Mouse (Mus musculus) adrenal gland, adult 8-10 months (tissue): Measurements from ENCODE around the gene Ggt6. TPM values are rescaled to one million over a fixed set of nuclear protein-coding genes. Genes with fewer than 3 reads are reported as not detected.

Experiments
- DNase-seq: peaks from one replicate; pipeline ENCODE4 v3.0.0; 2022
- total RNA-seq, 4 experiments: library from RNA; stranded (reverse); gene quantifications; 2 replicates each; pipeline ENCODE4 v1.2.4; 2022

Gene Ggt6
- total RNA-seq, result 1 to 10 TPM; 1.4 to 4.8 (median 3.4) TPM

DNA sequence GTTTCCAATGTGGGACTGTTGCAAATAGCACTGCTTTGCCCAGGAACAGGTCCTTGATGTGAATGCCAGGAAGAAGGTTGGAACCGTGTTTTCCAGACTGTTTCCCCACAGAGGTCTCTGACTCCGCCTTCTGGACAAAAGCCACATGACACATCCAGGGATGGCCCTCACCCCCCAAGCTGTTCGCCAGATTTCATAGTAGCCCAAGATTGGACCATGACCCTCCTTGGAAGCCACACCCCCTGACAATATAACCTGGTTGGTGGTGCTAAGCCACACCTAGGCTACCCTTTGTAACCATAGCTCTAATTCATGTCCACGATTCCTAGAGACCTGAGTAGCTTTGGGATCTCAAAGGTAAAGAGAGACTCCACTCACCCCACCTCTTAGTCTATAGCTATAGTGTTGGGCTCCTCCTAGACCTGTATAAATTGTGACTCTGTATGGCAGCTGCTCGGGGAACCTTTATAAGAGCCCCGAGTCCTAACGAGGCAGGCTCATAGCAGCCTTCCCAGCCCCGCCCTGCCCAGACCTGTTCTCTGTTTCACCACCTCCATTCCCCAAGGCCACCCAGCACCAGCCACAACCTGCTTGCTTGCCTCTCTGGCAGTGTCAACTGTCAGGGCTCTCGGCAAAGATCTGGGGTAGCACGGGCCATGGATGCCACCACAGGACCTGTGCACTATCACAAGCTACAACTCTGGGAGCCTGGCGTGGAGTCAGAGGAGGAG is at the start of gene Ggt6:
Ggt6 (plus strand) TSS at position 564 of the 731 bp plus-strand sequence.
- DNase-seq, result peak; percentile 73

DNA sequence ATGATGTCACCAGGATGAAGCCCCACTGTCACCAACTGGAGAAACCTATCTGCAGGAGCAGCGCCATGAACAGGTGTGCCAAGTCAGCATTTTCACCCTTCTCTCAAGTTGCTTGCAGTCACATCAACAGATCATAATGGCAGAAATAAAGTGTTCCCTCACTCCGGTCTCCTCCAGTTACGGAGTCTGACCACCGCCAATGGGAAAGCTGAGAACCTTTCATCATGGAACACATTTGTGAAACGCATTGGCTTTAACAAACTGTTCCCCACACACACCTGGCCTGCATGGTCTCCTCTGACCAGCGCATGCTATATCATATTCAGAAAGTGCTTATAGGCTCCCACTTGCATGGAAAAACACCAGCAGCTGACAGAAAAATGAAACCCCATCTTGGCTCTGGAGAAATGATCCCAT is 47.2 kb upstream of the Ggt6 start:
- DNase-seq, result no peak

DNA sequence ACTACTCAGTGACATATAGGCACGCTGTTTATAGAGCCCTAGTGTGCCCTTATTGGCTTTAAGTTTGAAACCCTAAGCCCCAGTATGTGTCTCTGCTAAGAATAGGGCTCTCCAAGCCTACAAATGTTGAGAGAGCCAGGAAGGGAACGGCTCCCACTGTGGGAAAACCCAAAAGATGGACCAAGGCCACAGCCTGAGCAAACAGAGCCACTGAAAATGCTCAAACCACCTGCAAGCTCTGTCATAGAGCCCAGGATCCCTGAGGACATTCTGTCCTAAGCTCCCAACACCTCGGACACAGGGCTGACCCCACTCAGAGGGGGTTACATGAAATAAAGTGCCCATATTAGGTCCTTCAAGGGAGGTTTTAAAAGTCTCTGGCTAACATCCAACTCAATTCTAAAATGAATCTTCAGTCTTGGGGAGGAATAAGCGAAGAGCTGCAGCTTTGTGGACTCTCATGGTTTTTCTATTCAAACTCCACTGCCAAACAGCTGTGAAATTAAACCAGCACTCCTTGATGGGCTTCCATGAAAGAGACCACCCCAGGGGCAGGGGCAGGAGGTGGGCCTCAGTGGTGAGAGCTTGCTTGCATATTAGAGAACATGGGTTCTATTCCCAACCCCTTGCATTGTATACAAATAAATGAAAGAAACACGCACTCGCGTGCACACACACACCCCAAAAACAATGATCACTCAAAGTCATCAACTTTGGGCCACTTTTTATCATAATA is 45.8 kb upstream of the Ggt6 start:
- no peak for DNase-seq

DNA sequence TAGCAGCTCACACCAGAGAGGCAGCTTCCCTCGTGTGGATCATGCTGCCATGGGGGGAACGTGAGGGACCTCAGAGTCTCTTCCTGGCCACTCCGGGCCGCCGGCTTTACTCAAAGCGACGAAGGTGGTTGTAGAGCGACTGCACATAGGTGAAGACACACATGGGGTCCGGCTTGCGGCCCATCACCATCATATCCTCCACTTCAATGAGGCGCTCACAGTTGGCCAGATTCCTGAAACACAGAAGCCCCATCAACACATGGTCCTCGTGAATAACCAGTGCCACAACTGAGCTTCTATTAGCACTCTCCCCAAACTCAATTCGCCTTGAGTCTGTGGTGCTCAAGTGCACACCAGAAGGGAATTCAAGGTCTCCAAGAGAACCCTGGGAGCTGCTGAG is 44.1 kb upstream of the Ggt6 start:
- no peak for DNase-seq

DNA sequence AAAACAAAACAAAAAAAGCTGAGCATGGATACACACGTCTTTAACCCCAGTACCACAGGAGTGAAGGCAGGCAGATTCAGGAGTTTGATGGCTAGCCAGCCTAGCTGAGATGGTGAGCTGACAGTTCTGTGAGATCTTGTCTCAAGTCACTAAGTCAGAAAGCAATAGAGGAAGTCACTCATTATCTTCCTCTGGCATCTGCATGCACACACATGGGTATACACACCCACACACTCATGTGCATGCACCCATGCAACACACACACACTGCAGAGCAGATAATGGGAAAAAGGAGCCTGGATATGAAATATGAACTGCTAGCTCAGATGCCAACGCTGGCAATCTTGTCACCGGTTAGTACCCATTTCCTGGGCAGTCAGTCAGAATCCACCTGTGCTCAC is 42.1 kb upstream of the Ggt6 start:
- DNase-seq, result no peak

DNA sequence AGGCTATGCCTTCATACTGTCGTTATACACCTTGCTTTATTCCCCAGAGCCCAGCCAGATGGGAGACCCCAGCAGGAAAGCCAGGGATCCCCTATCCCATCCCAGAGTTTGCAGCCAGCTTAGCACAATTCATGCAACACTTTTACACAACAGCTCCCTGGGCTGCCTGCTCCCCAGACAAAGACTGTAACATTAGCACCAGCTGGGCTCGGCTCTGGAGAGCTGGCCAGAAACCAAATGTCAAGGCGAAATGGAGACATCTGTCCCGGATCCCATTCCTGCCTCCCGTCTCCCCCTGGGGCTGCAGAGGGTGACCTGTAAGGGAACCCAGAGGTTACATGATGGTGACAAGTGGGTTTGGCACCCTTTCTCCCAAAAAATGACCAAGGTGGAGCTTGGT is 41.7 kb upstream of the Ggt6 start:
- peak; percentile 59 for DNase-seq

DNA sequence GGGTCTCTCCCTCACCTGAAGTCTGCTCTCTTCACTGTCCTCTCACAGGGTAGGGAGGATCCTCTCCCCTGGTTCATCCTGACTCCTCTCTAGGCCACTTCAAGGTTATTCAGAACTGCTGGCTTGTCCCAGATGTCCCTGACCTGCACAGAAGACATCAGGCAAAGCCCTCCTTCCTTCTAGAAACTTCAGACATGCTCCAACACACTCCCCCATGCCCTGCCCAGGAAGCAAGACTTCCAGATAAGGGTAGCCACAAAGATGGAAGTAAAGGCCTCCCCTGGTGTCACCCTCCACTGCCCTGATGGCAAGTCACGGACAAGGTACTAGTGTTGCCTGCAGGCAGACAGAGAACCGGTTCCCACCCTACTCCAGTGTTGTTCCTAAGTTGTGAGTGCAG is 40.6 kb upstream of the Ggt6 start:
- DNase-seq, result no peak

DNA sequence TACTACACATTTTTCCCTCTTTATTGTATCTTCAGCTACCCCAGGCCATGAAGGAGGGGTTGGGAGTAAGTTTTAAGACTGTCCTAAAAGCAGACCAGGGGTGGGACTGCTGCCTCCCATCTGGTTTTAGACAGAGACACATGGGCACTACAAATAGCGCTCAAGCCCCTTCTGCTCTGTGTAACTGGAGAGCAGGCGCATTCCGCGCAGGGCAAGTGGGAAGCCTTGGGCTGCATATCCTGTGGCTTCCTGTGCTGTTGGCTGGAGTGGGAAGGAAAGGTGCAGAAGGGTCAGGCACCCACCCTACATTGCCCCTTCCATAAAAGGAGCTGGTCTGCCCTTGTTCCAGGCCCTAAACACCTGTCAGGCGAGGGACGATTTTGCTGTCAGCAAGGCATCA is 39.7 kb upstream of the Ggt6 start:
- no peak for DNase-seq

DNA sequence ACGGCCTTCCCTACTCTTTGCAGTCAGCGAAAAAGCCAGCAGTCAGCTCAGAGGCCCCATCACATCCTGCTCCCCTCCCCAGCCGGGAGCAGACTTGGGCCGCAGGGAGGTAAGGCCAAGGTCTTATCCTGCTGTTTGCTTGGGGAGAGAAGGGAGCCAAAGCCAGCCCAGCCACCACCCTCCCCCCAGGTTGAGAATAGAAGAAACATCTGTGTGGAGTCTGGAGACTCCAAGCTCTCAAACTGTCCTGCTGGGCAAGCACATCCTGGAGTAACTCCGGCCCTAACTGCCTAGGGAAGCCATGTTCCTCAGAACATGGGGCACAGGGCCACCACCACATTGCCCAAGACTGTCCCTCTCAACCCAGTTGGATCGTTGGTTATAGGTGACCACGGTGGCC is 38.7 kb upstream of the Ggt6 start:
- DNase-seq, result no peak

DNA sequence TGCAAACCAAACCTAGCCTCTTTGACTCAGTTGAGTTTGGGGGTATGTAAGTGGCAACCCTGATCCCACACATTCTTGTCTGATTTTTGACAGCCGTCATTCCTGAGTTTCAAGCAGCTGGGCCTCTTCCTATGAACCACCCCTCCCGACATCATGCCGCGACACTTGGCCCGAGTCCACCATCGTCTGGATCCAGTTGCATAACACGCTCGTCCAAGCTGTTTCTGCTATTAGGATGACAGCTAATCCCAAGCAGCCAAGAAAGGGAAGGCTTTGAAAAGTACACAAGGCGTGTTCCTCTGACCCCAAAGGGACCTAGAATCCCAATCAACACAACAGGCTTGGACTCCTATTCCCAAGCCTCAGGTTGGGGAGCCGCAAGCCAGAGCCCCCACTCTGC is 38.3 kb upstream of the Ggt6 start:
- DNase-seq, result no peak

DNA sequence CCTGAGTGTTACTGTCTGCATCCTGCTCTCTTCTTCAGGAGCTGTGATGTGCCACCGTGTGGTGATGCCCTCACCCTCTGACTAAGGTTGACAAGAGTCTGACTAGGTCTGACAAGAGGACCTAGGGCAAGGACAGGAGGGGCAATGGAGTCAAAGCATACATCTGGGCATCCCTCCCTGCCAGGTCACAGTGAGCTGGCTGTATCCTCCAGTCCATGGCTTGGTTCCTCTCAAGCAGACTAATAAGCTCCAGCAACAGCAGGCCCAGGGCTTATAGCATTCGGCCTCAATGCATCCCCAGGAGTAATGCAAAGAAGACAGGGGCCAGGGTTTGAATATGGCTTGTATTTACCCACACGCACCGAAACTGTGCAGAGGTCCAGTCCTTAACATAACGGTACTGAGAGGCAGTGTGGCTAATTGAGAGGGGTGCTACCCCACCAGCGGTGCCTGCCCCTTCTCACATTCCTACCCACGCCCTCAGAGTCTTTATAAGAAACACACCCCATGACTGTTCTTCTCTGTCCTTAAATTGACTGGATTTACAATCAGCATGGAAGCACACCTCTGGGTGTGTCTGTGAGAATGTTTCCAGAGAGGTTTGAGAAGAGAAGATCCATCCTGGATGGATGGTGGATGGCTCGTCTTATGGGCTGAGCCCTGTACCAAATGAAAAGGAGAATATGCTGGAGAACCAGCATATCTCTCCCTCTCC is 37.4 kb upstream of the Ggt6 start:
- DNase-seq, result no peak

DNA sequence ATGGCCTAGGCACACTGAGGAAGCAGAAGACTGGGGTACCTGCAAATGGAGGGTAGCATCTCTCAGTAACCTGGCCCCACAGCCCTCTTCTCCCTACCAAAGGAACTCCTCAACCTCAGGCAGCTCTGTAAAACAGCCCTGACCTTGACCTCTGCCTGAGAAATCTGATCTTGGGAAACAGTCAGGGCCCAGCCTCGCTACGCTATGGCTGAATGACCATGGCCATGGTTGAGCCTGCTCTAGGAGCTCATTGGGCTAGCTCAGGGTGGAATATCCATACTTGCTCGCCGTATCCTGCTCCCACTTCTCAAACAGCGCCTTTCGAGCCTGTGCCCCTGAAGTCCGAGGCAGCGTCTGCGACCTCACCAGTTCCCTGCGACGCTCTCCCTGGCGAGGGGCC is 34.3 kb upstream of the Ggt6 start:
- no peak for DNase-seq

DNA sequence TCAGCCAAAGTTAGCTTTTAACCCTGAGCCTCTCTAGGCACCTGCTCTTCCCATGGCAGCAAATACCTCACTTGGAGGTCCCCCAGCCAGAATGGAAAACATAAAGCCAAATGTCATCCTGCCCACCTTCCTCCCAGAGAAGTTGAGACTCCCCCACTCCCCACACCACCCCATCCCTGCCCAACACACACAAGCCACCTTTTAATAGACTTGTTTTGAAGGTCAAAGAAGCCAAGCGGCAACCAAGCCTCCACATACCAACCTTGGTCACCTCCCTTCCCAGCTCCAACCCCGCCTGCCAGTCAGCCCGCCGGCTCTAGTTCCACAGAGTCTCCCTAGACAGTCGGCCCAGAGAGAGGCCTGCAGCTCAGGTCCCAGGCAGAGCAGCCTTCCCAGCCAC is 33.3 kb upstream of the Ggt6 start:
- no peak for DNase-seq

DNA sequence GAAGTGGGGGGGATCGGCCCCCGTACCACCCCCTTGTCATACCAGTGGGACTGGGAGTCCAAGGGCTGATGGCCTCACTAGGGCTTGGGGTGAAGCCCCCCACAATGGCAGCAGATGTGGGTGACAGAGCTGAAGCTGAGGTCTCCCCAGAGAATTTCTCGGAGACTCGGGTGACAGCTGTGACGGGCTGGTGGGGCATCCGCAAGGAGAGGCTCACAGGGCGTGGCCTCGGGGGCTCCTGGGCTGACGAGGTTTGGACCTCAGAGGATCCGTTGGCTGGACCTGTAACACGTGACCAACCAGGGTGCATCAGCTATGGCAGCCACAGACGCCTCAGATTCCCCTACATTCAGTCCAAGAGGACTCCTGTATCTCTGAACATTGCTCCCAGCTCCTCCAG is 32.4 kb upstream of the Ggt6 start:
- DNase-seq, result no peak

DNA sequence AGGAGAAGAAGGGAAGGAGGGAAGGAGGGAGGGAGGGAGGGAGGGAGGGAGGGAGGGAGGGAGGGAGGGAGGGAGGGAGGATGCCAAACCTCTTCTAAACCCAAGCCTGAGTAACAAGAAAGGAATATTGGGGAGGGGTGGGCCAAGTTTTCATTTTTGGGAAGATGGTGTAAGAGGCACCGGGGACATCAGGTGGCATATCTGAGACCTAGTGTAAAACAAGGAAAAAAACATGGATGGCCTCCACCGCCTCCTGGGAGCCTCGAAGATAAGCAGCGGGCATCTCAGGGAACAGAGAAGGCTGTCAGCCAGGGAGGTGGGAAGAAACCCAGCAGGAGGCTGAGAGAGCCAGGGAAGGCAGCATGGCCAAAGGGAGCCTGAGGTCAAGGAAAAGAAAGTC is 29.8 kb upstream of the Ggt6 start:
- DNase-seq, result no peak

DNA sequence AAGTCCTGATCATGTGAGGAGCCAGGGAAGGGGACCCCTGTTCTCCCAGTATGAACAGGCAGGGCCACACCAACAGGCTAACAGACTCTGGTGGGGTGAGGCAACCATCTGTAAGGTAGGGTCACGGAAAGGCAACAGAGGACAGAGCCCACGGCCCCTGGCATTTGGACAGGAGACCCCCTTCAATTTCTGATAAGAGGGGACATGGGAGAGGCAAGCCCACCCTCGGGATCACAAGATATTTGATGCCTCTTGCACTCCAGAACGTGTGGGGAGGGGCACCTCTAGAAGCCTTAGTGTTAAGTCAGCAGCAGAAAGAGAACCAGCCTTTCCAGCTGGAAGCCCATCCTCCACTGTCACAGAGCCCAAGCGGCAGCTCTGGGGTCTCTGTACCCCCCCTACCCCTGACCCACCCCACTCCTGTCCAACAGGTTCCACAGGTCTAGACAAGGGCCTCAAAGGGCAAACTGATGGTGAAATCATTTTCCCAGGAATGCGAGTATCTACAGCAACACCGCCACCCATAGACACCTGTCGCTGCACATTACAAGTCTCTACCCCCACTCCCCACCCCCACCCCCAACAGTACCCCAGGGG is 29.1 kb upstream of the Ggt6 start:
- no peak for DNase-seq

DNA sequence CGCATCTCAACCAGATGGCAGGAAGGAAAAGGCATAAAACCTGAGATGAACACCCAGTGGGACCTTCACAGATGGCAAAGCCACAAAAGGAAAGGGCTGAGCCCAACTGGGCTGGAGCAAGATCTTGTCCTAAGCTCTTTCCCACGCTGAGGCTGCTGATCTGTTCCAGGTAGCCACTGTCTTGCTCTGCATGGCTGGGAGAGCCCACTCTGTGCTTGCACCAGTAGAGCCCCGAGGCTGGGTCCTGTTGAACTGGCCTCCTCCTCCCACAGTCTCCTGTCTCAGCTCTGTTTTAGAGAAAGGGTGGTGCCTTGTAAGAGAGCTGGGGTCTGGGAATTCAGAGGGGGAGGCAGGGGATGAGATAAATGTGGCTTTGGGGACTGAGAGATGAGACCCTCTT is 28.2 kb upstream of the Ggt6 start:
- DNase-seq, result no peak

DNA sequence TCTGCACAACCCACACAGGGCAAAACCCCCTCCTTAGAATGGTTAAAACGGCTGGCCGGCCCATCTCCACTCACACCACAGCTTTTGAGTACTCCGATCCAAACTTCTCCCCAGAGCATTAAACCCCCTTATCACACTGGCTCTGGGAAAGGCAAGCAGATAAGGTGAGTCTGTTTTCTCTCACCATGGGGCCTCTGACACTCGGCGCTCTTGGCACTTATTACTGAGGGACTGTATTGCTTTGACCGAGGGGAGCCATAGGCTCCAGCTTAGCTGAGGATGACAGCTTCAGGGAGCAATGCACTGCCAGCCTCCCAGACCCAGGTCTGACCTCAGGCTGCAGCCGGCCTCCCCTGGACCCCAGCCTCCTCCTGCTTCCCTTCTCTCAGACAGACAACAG is 27.8 kb upstream of the Ggt6 start:
- no peak for DNase-seq

DNA sequence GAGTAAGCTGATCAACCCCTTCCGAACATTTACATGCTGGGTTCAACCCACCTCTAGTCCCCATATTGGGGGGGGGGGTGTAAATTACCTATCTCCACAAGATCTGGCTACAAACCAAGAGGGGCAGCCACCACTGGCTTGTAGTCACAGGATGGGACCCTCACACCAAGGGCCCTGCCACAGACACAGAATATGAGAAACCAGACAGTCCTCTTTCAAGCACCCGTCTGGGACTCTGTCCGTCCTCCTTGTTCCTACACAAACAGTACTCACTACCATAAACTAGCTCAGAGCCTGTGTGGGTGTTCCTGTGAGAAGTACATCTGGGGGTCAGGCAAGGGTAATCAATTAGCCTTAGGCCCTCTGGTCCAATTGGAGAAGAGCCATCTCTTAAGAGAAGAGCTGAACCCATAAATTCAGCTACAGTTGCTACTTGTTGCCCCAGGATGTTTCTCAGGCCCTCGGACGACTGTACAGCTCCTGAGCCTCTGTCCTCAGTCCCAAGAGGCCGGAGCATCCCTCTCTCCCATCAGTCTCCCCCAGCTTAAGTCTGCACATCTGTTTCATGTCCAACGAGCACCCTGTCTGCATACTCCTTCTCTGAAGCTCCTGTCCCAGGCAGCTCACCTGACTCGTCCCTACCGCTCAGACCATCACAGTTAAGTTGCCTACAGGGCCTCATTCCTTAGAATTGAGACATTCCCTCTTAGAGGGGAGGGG is 26.7 kb upstream of the Ggt6 start:
- DNase-seq, result no peak

DNA sequence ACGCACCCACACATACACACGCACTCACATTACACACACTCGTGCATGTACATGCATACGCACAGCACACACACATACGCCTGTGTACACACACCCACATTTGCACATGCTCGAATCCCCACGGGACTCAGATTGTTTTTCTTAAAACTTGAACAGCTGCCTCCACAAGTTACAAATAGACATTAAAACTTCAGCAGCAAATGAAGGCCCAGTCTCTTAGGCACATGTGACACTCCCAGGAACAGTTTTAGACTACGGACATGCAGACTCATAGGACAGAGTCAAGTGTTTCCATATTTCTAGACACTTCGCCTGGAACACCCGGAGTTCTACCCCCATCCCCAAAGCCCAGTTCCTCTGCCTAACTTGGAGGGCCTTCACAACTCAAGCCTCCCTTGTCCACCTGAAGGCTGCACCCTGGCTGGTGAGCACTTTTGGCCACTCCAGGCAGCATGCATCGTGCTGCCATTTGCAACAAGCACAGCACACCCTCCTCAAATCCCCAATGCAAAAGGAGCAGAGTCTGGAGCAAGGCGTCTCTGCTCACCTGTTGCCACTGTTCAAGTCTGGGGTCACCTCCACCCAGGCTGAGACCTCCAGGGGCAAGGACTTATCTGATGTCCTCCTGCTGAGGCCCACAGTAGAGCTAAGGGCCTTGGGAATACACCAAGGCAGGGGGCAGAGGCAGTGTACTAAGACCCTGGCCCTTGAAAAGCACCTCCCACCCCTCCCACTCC is 25.5 kb upstream of the Ggt6 start:
- no peak for DNase-seq

DNA sequence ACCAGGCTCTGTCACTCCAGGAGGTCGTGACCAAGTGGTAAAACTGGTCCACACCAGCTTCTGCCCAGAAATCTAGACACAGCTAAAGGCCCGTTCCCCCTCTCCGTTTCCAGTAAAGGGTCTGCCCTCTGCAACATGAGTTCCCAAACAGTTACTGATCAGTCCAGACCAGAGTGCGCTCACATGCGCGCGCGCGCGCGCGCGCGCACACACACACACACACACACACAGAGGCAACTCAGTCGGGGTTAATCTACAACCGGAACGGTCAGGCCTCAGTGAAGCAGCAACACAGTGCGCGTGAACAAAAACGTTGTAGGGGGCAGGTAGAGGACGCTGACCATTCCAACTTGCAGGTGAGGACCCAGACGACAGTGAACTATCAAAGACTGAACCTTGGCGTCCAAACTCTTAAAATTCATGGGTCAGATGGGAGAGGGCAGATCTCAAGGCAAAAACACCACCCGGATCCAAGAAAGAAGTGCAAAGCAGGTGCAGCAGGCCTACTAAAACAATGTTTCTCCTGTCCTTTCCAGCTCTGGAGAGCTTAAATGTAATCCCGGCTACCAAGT is 24.7 kb upstream of the Ggt6 start:
- no peak for DNase-seq
